ENCODE assay signal across 12 mouse cellular contexts in genomic region chr2:157407596-157407995, GRCm38 (mm10). TPM values are rescaled to one million over a fixed set of nuclear protein-coding genes. Genes with fewer than 3 reads are reported as not detected.
A peak's percentile ranks its signal among the peaks of the same experiment; 100 is the strongest.
DNase-seq lines count a peak whose midpoint lies in the region; ATAC-seq and TF ChIP-seq lines count a peak whose summit lies in the region.
"Had no signal": no experiment of that assay in that cellular context is flagged by ENCODE, and none has a peak within 500 bp of the region (broad histone marks: within the 10 kb centered on the region; RNA-seq: fewer than 3 reads in every experiment).

No protein-coding gene starts in this region.

- intact Hi-C loops in left cerebral cortex, postnatal 4 days (cut with DNase I), result no loop called here

- no peak for TF ChIP-seq EP300 in heart, postnatal 0 days (IDR thresholded peaks at IDR 0.05; ENCODE audit: low read depth)

- H3K4me3 ChIP-seq in heart, postnatal 0 days (ENCODE audit: low read depth, low read length), result no peak overlapping the region
- H3K4me3 ChIP-seq in myocyte, result no peak overlapping the region
- no peak overlapping the region for H3K4me3 ChIP-seq in forebrain, embryonic 10.5 days
- H3K4me3 ChIP-seq: forebrain, embryonic 15.5 days; limb, embryonic 15.5 days; midbrain, embryonic 10.5 days; stomach, embryonic 15.5 days had no signal

- ATAC-seq in heart, postnatal 0 days (ENCODE audit: insufficient read depth, low read depth), result peak; percentile 55
- ATAC-seq: forebrain, embryonic 15.5 days; hindbrain, postnatal 0 days had no signal

- no peaks in the 10 kb centered on the region for H3K27me3 ChIP-seq in heart, postnatal 0 days (ENCODE audit: control insufficient read depth, insufficient read depth, low read length)
- H3K27me3 ChIP-seq in myocyte (ENCODE audit: control insufficient read depth, insufficient read depth, insufficient read length), result no peaks in the 10 kb centered on the region
- H3K27me3 ChIP-seq in forebrain, embryonic 10.5 days (ENCODE audit: poor library complexity, severe bottlenecking), result no peaks in the 10 kb centered on the region
- H3K27me3 ChIP-seq: forebrain, embryonic 15.5 days; limb, embryonic 15.5 days; stomach, embryonic 15.5 days had no signal

- no peak for TF ChIP-seq POLR2A in myocyte (IDR thresholded peaks at IDR 0.05; ENCODE audit: insufficient read length, low read depth)

- no peak for TF ChIP-seq CTCF in heart, postnatal 0 days (IDR thresholded peaks at IDR 0.05; ENCODE audit: low read depth)

- DNase-seq in left cerebral cortex, adult 18-20 months (ENCODE audit: low spot score in 2 of 2), result peak; percentile 55
- no peak for DNase-seq in left cerebral cortex, postnatal 4 days
- peak; percentile 39 for DNase-seq in adrenal gland, postnatal 25 days
- DNase-seq in heart, postnatal 0 days (ENCODE audit: low spot score), result no peak
- DNase-seq in forebrain, embryonic 10.5 days (ENCODE audit: extremely low spot score, low spot score), result no peak
- DNase-seq in spleen, adult 12 weeks (ENCODE audit: low spot score), result no peak

- H3K4me2 ChIP-seq in heart, postnatal 0 days (ENCODE audit: low read depth, low read length), result no peak overlapping the region
- H3K4me2 ChIP-seq in myocyte (ENCODE audit: low read depth), result peak overlapping the region; percentile 20
- H3K4me2 ChIP-seq: forebrain, embryonic 15.5 days; limb, embryonic 15.5 days; stomach, embryonic 15.5 days had no signal

- H3K4me1 ChIP-seq in heart, postnatal 0 days (ENCODE audit: control insufficient read depth, insufficient read depth), result no peaks in the 10 kb centered on the region
- H3K4me1 ChIP-seq in forebrain, embryonic 10.5 days, result peaks cover 14% of the 10 kb centered on the region
- H3K4me1 ChIP-seq: stomach, embryonic 15.5 days had no signal

- WGBS in heart, postnatal 0 days, result 64% methylated on average over 7 of the region's 7 CpGs
- WGBS in forebrain, embryonic 10.5 days, result 92% methylated on average over 7 of the region's 7 CpGs

- no peaks in the 10 kb centered on the region for H3K79me2 ChIP-seq in myocyte (ENCODE audit: control insufficient read depth, insufficient read depth)

- H3ac ChIP-seq in myocyte (ENCODE audit: control insufficient read depth, insufficient read length), result no peak overlapping the region

- no peak overlapping the region for H3K9ac ChIP-seq in heart, postnatal 0 days (replicated peaks; ENCODE audit: low read depth, low read length)
- H3K9ac ChIP-seq: forebrain, embryonic 15.5 days; limb, embryonic 15.5 days; stomach, embryonic 15.5 days had no signal

- H3K9me3 ChIP-seq in heart, postnatal 0 days (replicated peaks; ENCODE audit: control insufficient read depth, low read length), result no peaks in the 10 kb centered on the region
- no peaks in the 10 kb centered on the region for H3K9me3 ChIP-seq in forebrain, embryonic 10.5 days
- H3K9me3 ChIP-seq: forebrain, embryonic 15.5 days; limb, embryonic 15.5 days; midbrain, embryonic 10.5 days; stomach, embryonic 15.5 days had no signal

- no peaks in the 10 kb centered on the region for H3K36me3 ChIP-seq in heart, postnatal 0 days (replicated peaks; ENCODE audit: control insufficient read depth, insufficient read depth, low read length)
- no peaks in the 10 kb centered on the region for H3K36me3 ChIP-seq in myocyte (ENCODE audit: control insufficient read depth, insufficient read depth)
- no peaks in the 10 kb centered on the region for H3K36me3 ChIP-seq in forebrain, embryonic 10.5 days (replicated peaks)
- H3K36me3 ChIP-seq: forebrain, embryonic 15.5 days; limb, embryonic 15.5 days; midbrain, embryonic 10.5 days; stomach, embryonic 15.5 days had no signal

- H3K27ac ChIP-seq in heart, postnatal 0 days (ENCODE audit: low read depth), result no peak overlapping the region
- no peak overlapping the region for H3K27ac ChIP-seq in forebrain, embryonic 10.5 days
- H3K27ac ChIP-seq: forebrain, embryonic 15.5 days; hindbrain, postnatal 0 days; limb, embryonic 15.5 days; midbrain, embryonic 10.5 days; stomach, embryonic 15.5 days had no signal

TF ChIP-seq in myocyte, 11 proteins besides CTCF, POLR2A, EP300 and RAD21:
- TF ChIP-seq POLR2AphosphoS2 (IDR thresholded peaks at IDR 0.05; ENCODE audit: insufficient read length, low read depth) (no peak), REST (IDR thresholded peaks at IDR 0.05; ENCODE audit: insufficient read depth, insufficient read length) (no peak), E2F4 (IDR thresholded peaks at IDR 0.05; ENCODE audit: insufficient read depth) (no peak), CEBPB (IDR thresholded peaks at IDR 0.05; ENCODE audit: insufficient read depth, poor library complexity, severe bottlenecking) (no peak), MYOG (IDR thresholded peaks at IDR 0.05; ENCODE audit: control insufficient read depth in 1 of 3, insufficient read depth in 1 of 3, insufficient read length in 2 of 3, low read depth in 2 of 3) (no peak), MYOD1 (IDR thresholded peaks at IDR 0.05; ENCODE audit: control insufficient read depth in 1 of 3, insufficient read length in 2 of 3, low read depth in 2 of 3) (no peak), TCF3 (IDR thresholded peaks at IDR 0.05; ENCODE audit: insufficient read length, low read depth) (no peak), USF1 (IDR thresholded peaks at IDR 0.05; ENCODE audit: low read depth) (no peak), SRF (IDR thresholded peaks at IDR 0.05; ENCODE audit: control insufficient read depth, insufficient read length, low read depth) (no peak), TCF12 (IDR thresholded peaks at IDR 0.05; ENCODE audit: insufficient read depth, poor library complexity, severe bottlenecking) (no peak), MAX (IDR thresholded peaks at IDR 0.05; ENCODE audit: low read depth) (no peak)

RNA-seq across cellular contexts. Expression of gene Src, which starts 10.6 kb away (rescaled TPM):
- total RNA-seq in left cerebral cortex, adult 18-20 months (2021), result 100 to 1,000 TPM; 135 to 137 TPM
- 10 to 100 TPM; 92.0 to 94.5 TPM for total RNA-seq in left cerebral cortex, postnatal 4 days (2021)
- total RNA-seq in adrenal gland, postnatal 25 days (2021), result 18.1 and 19.4 TPM in 2 replicates
- total RNA-seq in heart, postnatal 0 days (2014; rRNA removed; ENCODE audit: low replicate concordance), result 14.2 and 15.5 TPM in 2 replicates
- polyA plus RNA-seq in heart, postnatal 0 days (2015; fragmentation: Nextera tagmentation; extraction: Ambion mirVana), result 2.5 and 2.9 TPM in 2 replicates
- polyA plus RNA-seq in myocyte (2012; fragmentation: generic; extraction: Trizol), result 20.3 TPM
- polyA plus RNA-seq in forebrain, embryonic 10.5 days (2016; fragmentation: Nextera tagmentation; extraction: Ambion mirVana), result 19.2 and 19.6 TPM in 2 replicates

RNA-seq across cellular contexts. Expression of gene Manbal, which starts 40.2 kb away (rescaled TPM):
- total RNA-seq in left cerebral cortex, adult 18-20 months (2021), result 10 to 100 TPM; 54.6 to 56.6 TPM
- total RNA-seq in left cerebral cortex, postnatal 4 days (2021), result 10 to 100 TPM; 66.1 to 70.3 TPM
- total RNA-seq in adrenal gland, postnatal 25 days (2021), result 32.3 and 34.6 TPM in 2 replicates
- 23.6 and 29.6 TPM in 2 replicates for total RNA-seq in heart, postnatal 0 days (2014; rRNA removed; ENCODE audit: low replicate concordance)
- polyA plus RNA-seq in heart, postnatal 0 days (2015; fragmentation: Nextera tagmentation; extraction: Ambion mirVana), result 51.1 and 55.5 TPM in 2 replicates
- 64.5 TPM for polyA plus RNA-seq in myocyte (2012; fragmentation: generic; extraction: Trizol)
- 64.4 and 68.1 TPM in 2 replicates for polyA plus RNA-seq in forebrain, embryonic 10.5 days (2016; fragmentation: Nextera tagmentation; extraction: Ambion mirVana)

Comparison
In these comparisons a context has a peak if more than half of its experiments do, and no peak if none do; other contexts are left out.
1. DNase-seq: peak in left cerebral cortex, adult 18-20 months (2 of 2) and adrenal gland, postnatal 25 days (single experiment); none in left cerebral cortex, postnatal 4 days (single experiment), heart, postnatal 0 days (single experiment), forebrain, embryonic 10.5 days (single experiment) and spleen, adult 12 weeks (single experiment).